Mouse (Mus musculus) megakaryocyte, embryonic 14.5 days (primary cell): ENCODE data around the gene Srrm1. TPM values are rescaled to one million over a fixed set of nuclear protein-coding genes. Genes with fewer than 3 reads are reported as not detected.

Experiments used
- H3K27me3 ChIP-seq: replicated peaks from 2 replicates; pipeline ENCODE3; 2012; ENCODE audit warnings: inconsistent platforms
- H3K36me3 ChIP-seq: replicated peaks from 2 replicates; pipeline ENCODE3; 2012; ENCODE audit warnings: low read length, inconsistent platforms, mixed read lengths
- H3K4me1 ChIP-seq: 2 replicates; pipeline ENCODE4 v1.6.1; 2012; ENCODE audit warnings: inconsistent platforms
- H3K4me3 ChIP-seq: replicated peaks from 2 replicates; pipeline ENCODE3; 2012; ENCODE audit warnings: moderate library complexity, mild to moderate bottlenecking, inconsistent platforms
- H3K9me3 ChIP-seq: 2 replicates; pipeline ENCODE4 v1.6.1; 2012; ENCODE audit warnings: inconsistent platforms
- FLI1 ChIP-seq: IDR thresholded peaks from 2 replicates; pipeline ENCODE4 v1.6.1; 2012; ENCODE audit warnings: low read length, inconsistent platforms, mixed read lengths
- GATA1 ChIP-seq: IDR thresholded peaks from 3 replicates; pipeline ENCODE4 v1.6.1; 2012; ENCODE audit warnings: mixed read lengths, low read length, inconsistent platforms, borderline replicate concordance
- polyA plus RNA-seq: library from polyadenylated mRNA; stranded (reverse); fragments of >175 nt; gene quantifications from 2 replicates; pipeline ENCODE4 v1.2.3, GENCODE M21; 2012; ENCODE audit warnings: low replicate concordance; ENCODE audit not compliant: insufficient read depth

Srrm1 gene
- polyA plus RNA-seq, 1 experiment = 207 TPM

DNA sequence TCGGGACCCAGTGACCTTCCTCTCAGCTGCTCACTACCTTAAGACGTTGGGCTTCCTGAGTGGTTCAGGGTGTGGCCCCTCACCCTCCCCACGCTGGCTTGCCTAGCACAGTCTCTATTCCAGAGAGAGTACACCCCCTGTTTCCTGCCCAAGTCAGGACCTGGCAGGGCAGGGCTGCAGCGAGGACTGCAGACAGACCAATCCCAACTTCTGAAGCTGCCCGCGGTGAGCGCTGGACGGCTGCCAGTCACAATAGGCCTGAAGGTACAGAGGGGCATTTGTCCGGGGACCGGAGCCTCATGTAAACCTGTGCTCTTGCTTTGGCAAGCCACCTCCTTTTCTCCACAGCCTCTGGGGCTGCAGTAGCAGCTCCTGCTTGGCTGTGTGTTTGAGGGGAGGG lies 32.5 kb upstream of the Srrm1 start:
- H3K4me3 ChIP-seq = no peak overlapping the region
- H3K4me1 ChIP-seq = peaks cover 18% of the 10 kb centered on the region
- TF ChIP-seq FLI1 (no peak), GATA1 (no peak)
- H3K36me3 ChIP-seq = no peaks in the 10 kb centered on the region
- H3K9me3 ChIP-seq = peaks cover 13% of the 10 kb centered on the region
- peaks cover 58% of the 10 kb centered on the region for H3K27me3 ChIP-seq

GRCm38 (mm10) chr4:135382316-135382715 lies 29.2 kb upstream of the Srrm1 start:
- H3K4me1 ChIP-seq = peaks cover 18% of the 10 kb centered on the region
- H3K36me3 ChIP-seq = no peaks in the 10 kb centered on the region
- TF ChIP-seq GATA1 (no peak), FLI1 (no peak)
- H3K4me3 ChIP-seq = no peak overlapping the region
- peaks cover 5% of the 10 kb centered on the region for H3K9me3 ChIP-seq
- H3K27me3 ChIP-seq = peaks cover 57% of the 10 kb centered on the region

DNA sequence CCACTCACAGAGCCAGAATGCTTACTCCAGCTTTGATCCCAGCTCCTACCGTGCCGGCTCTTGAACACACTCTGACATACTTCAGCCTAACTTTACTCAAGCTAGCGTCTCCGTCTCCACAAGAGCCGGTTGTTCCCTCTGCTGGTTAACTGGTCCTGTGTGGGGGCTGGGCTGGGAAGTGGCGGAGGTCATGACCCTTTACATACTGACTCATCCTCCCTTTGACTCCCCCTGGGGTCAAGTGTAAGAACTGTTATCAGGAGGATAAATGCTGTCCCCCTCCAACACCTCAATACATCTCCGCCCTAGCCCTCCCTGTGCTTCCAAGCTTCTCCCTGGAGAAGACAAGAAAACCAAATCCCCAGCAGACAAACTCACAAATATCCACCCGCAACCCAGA lies 28.2 kb upstream of the Srrm1 start:
- Histone ChIP-seq H3K4me1 (peaks cover 18% of the 10 kb centered on the region), H3K36me3 (no peaks in the 10 kb centered on the region), H3K9me3 (peaks cover 2% of the 10 kb centered on the region), H3K27me3 (peaks cover 58% of the 10 kb centered on the region), H3K4me3 (no peak overlapping the region)
- TF ChIP-seq FLI1 (no peak), GATA1 (no peak)

GRCm38 (mm10) chr4:135377241-135377640 lies 24.1 kb upstream of the Srrm1 start:
- H3K4me1 ChIP-seq = peaks cover under 1% of the 10 kb centered on the region; the same call in 1 of the 2 replicates
- H3K9me3 ChIP-seq = peaks cover 16% of the 10 kb centered on the region
- H3K27me3 ChIP-seq = peaks cover 36% of the 10 kb centered on the region
- TF ChIP-seq GATA1 (no peak), FLI1 (no peak)
- no peaks in the 10 kb centered on the region for H3K36me3 ChIP-seq
- H3K4me3 ChIP-seq = no peak overlapping the region

DNA sequence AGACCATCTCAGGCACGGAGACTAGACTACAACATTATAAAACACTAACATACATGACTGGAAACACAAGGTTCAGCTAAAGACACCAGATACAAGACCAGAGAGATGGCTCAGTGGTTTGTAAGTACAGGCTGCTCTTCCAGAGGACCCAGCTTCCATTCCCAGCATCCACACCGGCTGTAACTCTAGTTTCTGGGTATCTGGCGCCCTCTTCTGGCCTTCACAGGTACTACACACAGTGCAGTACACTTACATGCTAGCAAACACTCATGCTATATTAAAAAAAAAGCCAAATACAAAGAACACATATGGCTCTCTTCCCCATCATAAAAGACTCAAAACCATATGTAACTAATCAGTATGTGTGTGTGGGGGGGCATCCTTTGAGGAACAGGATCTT lies 22.3 kb upstream of the Srrm1 start:
- Histone ChIP-seq H3K36me3 (no peaks in the 10 kb centered on the region), H3K4me1 (no peaks in the 10 kb centered on the region), H3K27me3 (peaks cover 29% of the 10 kb centered on the region), H3K4me3 (no peak overlapping the region), H3K9me3 (peaks cover 16% of the 10 kb centered on the region)
- TF ChIP-seq FLI1 (no peak), GATA1 (no peak)

- H3K9me3 ChIP-seq = peaks cover 16% of the 10 kb centered on the region
- no peak overlapping the region for H3K4me3 ChIP-seq
- TF ChIP-seq GATA1 = no peak
- no peak for TF ChIP-seq FLI1
- H3K36me3 ChIP-seq = no peaks in the 10 kb centered on the region
- H3K4me1 ChIP-seq = no peaks in the 10 kb centered on the region
- H3K27me3 ChIP-seq = peaks cover 26% of the 10 kb centered on the region
Observed at GRCm38 (mm10) chr4:135373299-135373698, 20.2 kb upstream of the Srrm1 start.

- Histone ChIP-seq H3K27me3 (peaks cover 25% of the 10 kb centered on the region), H3K36me3 (no peaks in the 10 kb centered on the region), H3K4me3 (no peak overlapping the region), H3K9me3 (peaks cover 13% of the 10 kb centered on the region), H3K4me1 (no peaks in the 10 kb centered on the region; the same call in 1 of the 2 replicates)
- TF ChIP-seq GATA1 = no peak
- no peak for TF ChIP-seq FLI1
Observed at GRCm38 (mm10) chr4:135370372-135370771, 17.3 kb upstream of the Srrm1 start.

DNA sequence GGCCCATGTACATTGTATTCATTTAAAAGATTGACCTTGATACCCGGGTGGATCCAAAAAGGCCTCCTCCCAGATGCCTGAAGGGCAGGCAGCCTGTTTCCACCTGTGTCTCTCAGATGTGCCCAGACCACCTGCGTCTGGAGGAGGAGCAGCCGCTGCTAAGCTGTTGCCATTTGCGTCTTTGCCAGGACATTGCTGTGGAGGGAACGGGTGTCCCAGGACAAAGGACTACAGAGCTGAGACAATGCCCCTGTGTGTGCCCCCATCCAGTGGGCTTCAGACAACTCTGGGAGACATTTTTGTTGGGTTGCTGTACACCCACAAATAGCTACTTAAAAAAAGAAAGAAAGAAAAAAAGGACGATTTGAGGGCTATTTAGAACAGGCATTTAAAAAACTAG lies 9.7 kb upstream of the Srrm1 start:
- Histone ChIP-seq H3K36me3 (no peaks in the 10 kb centered on the region), H3K9me3 (0 out of 2 replicates have a peak, but pooled peaks cover 3% of the 10 kb centered on the region), H3K4me3 (no peak overlapping the region), H3K27me3 (peaks cover 26% of the 10 kb centered on the region), H3K4me1 (peaks cover 18% of the 10 kb centered on the region)
- TF ChIP-seq GATA1 = no peak
- TF ChIP-seq FLI1 = no peak

- peaks cover 21% of the 10 kb centered on the region for H3K4me1 ChIP-seq
- H3K36me3 ChIP-seq = no peaks in the 10 kb centered on the region
- H3K27me3 ChIP-seq = peaks cover 26% of the 10 kb centered on the region
- TF ChIP-seq GATA1 (no peak), FLI1 (no peak)
- H3K4me3 ChIP-seq = no peak overlapping the region
- 0 out of 2 replicates have a peak, but pooled peaks cover 3% of the 10 kb centered on the region for H3K9me3 ChIP-seq
Observed at GRCm38 (mm10) chr4:135361722-135362121, 8.6 kb upstream of the Srrm1 start.

- Histone ChIP-seq H3K36me3 (no peaks in the 10 kb centered on the region), H3K27me3 (peaks cover 15% of the 10 kb centered on the region), H3K4me1 (peaks cover 43% of the 10 kb centered on the region), H3K9me3 (no peaks in the 10 kb centered on the region), H3K4me3 (no peak overlapping the region)
- TF ChIP-seq FLI1 (no peak), GATA1 (no peak)
Observed at GRCm38 (mm10) chr4:135358736-135359135, 5.6 kb upstream of the Srrm1 start.
